Mouse (Mus musculus): ENCODE data around the gene C1qtnf3.

- TF ChIP-seq CTCF (IDR thresholded peaks at IDR 0.05; ENCODE audit: low read depth) (0 out of 2 replicates have a peak, but pooled peaks have one; percentile 2), EP300 (IDR thresholded peaks at IDR 0.05; ENCODE audit: low read depth) (no peak)
Observed at GRCm38 (mm10) chr15:10991566-10991965, 39.4 kb downstream of the C1qtnf3 start.
